Comparison of ENCODE assay signal across 20 mouse cellular contexts in the genomic region with DNA sequence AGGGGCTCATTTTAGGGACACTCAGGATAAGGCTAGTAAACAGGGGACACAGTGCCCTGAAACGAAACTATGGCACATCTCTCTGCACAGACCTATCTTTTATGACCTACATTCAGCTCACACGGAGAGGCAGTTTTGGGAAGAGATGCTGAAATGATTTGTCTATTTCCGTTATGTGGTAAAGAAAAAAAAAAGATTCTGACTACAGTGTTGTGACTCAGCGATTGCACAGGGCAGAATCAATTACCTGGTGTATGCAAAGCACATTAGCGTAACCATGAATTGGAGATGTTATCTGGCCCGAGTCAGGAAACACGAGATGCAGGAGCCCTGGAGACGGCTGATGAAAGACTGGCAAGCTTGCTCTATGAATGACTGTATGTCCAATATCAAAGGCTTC. TPM values are rescaled to one million over a fixed set of nuclear protein-coding genes. Genes with fewer than 3 reads are reported as not detected.
A peak's percentile ranks its signal among the peaks of the same experiment; 100 is the strongest.
DNase-seq lines count a peak whose midpoint lies in the region; ATAC-seq and TF ChIP-seq lines count a peak whose summit lies in the region.
"Had no signal": no experiment of that assay in that cellular context is flagged by ENCODE, and none has a peak within 500 bp of the region (broad histone marks: within the 10 kb centered on the region; RNA-seq: fewer than 3 reads in every experiment).

No protein-coding gene starts in this region.

- H3K4me3 ChIP-seq in neural tube, embryonic 15.5 days (replicated peaks) = no peak overlapping the region
- H3K4me3 ChIP-seq in heart, adult 2 months = no peak overlapping the region
- H3K4me3 ChIP-seq: heart, embryonic 10.5 days; hindbrain, embryonic 15.5 days; limb, embryonic 10.5 days; liver, embryonic 12.5 days; lung, embryonic 15.5 days had no signal

- intact Hi-C loops in heart, adult 2 months (cut with DNase I) = no loop called here

- TF ChIP-seq EP300 in heart, adult 2 months (IDR thresholded peaks at IDR 0.05; ENCODE audit: insufficient read depth, low read depth, low read length) = no peak

- no peak overlapping the region for H3K4me2 ChIP-seq in neural tube, embryonic 15.5 days
- H3K4me2 ChIP-seq: hindbrain, embryonic 15.5 days; liver, embryonic 12.5 days; lung, embryonic 15.5 days had no signal

- peak; percentile 88 for DNase-seq in 416B (ENCODE audit: low read depth)
- peak; percentile 66 for DNase-seq in CD4-positive, CD25-positive, alpha-beta regulatory T cell, adult 2 months (ENCODE audit: low read depth, low spot score)
- peak; percentile 39 for DNase-seq in brain, adult 2 months (ENCODE audit: low read depth, low spot score)
- peak; percentile 78 for DNase-seq in induced T-regulatory cell, adult 2 months (ENCODE audit: low read depth)
- DNase-seq in heart, adult 2 months = no peak
- no peak for DNase-seq in adrenal gland, postnatal 25 days
- DNase-seq: cerebellum, adult 11 months; forebrain, postnatal 0 days; gastrocnemius, postnatal 10 days; heart, postnatal 14 days; kidney, adult 18-20 months; right cerebral cortex, postnatal 14 days had no signal

- no peak overlapping the region for H3K9ac ChIP-seq in neural tube, embryonic 15.5 days (replicated peaks)
- no peak overlapping the region for H3K9ac ChIP-seq in heart, adult 2 months (ENCODE audit: low read depth, low read length)
- H3K9ac ChIP-seq: forebrain, postnatal 0 days; hindbrain, embryonic 15.5 days; liver, embryonic 12.5 days; lung, embryonic 15.5 days had no signal

- no peaks in the 10 kb centered on the region for H3K79me2 ChIP-seq in heart, adult 2 months (replicated peaks; ENCODE audit: control insufficient read depth, insufficient read depth, low read length)

- TF ChIP-seq CTCF in heart, adult 2 months (IDR thresholded peaks at IDR 0.05) = no peak

- WGBS in neural tube, embryonic 15.5 days = 77% methylated on average over 8 of the region's 8 CpGs
- 75% methylated on average over 8 of the region's 8 CpGs for WGBS in heart, adult 2 months

- no peak for ATAC-seq in neural tube, embryonic 15.5 days (ENCODE audit: low FRiP score)
- ATAC-seq: forebrain, postnatal 0 days; liver, embryonic 12.5 days had no signal

- 0 out of 2 replicates have a peak, but pooled peaks cover 2% of the 10 kb centered on the region for H3K36me3 ChIP-seq in neural tube, embryonic 15.5 days
- no peaks in the 10 kb centered on the region for H3K36me3 ChIP-seq in heart, adult 2 months (ENCODE audit: control insufficient read depth, insufficient read depth, low read length)

- no peaks in the 10 kb centered on the region for H3K4me1 ChIP-seq in neural tube, embryonic 15.5 days
- no peaks in the 10 kb centered on the region for H3K4me1 ChIP-seq in heart, adult 2 months (ENCODE audit: control insufficient read depth, insufficient read depth, low read length)
- H3K4me1 ChIP-seq: heart, embryonic 10.5 days; hindbrain, embryonic 15.5 days; limb, embryonic 10.5 days; liver, embryonic 12.5 days; lung, embryonic 15.5 days had no signal

- no peaks in the 10 kb centered on the region for H3K27me3 ChIP-seq in neural tube, embryonic 15.5 days (replicated peaks)
- no peaks in the 10 kb centered on the region for H3K27me3 ChIP-seq in heart, adult 2 months (ENCODE audit: control insufficient read depth, insufficient read depth, low read length)
- H3K27me3 ChIP-seq: hindbrain, embryonic 15.5 days; liver, embryonic 12.5 days; lung, embryonic 15.5 days had no signal

- H3K9me3 ChIP-seq in neural tube, embryonic 15.5 days (replicated peaks) = no peaks in the 10 kb centered on the region
- H3K9me3 ChIP-seq: heart, embryonic 10.5 days; hindbrain, embryonic 15.5 days; limb, embryonic 10.5 days; liver, embryonic 12.5 days; lung, embryonic 15.5 days had no signal

- TF ChIP-seq POLR2A in heart, adult 2 months (IDR thresholded peaks at IDR 0.05; ENCODE audit: insufficient read depth, low read depth, low read length) = no peak

- H3K27ac ChIP-seq in neural tube, embryonic 15.5 days (replicated peaks) = no peak overlapping the region
- H3K27ac ChIP-seq in heart, adult 2 months = no peak overlapping the region
- H3K27ac ChIP-seq: heart, embryonic 10.5 days; hindbrain, embryonic 15.5 days; limb, embryonic 10.5 days; liver, embryonic 12.5 days; lung, embryonic 15.5 days had no signal

RNA-seq across cellular contexts. Expression of gene Mdm1, which starts 30.8 kb away (rescaled TPM):
- polyA plus RNA-seq in neural tube, embryonic 15.5 days (2015; fragmentation: Nextera tagmentation; extraction: Ambion mirVana) = 25.1 and 25.3 TPM in 2 replicates
- total RNA-seq in heart, adult 2 months (2021) = 1 to 10 TPM; 3.9 to 4.0 TPM
- 3.3 and 5.9 TPM in 2 replicates for polyA plus RNA-seq in heart, adult 2 months (2012; rRNA removed)
- total RNA-seq in adrenal gland, postnatal 25 days (2021) = 11.7 and 16.6 TPM in 2 replicates

RNA-seq across cellular contexts. Expression of gene Il22, which starts 32.3 kb away (rescaled TPM):
- 0.22 TPM in 1 of 2 replicates, not detected in the other for polyA plus RNA-seq in neural tube, embryonic 15.5 days (2015; fragmentation: Nextera tagmentation; extraction: Ambion mirVana)
- not detected for total RNA-seq in heart, adult 2 months (2021)
- polyA plus RNA-seq in heart, adult 2 months (2012; rRNA removed) = not detected in 2 replicates
- not detected in 2 replicates for total RNA-seq in adrenal gland, postnatal 25 days (2021)
- total RNA-seq: gastrocnemius, postnatal 10 days; heart, postnatal 14 days; left cerebral cortex, adult 18-20 months; megakaryocyte-erythroid progenitor cell, adult 5-6 weeks had no signal
- polyA plus RNA-seq: limb, embryonic 10.5 days; liver, embryonic 12.5 days; lung, embryonic 15.5 days had no signal

Comparison
In these comparisons a context has a peak if more than half of its experiments do, and no peak if none do; other contexts are left out.
1. DNase-seq: peak in 416B (single experiment), CD4-positive, CD25-positive, alpha-beta regulatory T cell, adult 2 months (single experiment), brain, adult 2 months (single experiment) and induced T-regulatory cell, adult 2 months (single experiment); none in heart, adult 2 months (0 of 2) and adrenal gland, postnatal 25 days (single experiment).